Mouse (Mus musculus): ENCODE results near the gene Olfr272.

DNA sequence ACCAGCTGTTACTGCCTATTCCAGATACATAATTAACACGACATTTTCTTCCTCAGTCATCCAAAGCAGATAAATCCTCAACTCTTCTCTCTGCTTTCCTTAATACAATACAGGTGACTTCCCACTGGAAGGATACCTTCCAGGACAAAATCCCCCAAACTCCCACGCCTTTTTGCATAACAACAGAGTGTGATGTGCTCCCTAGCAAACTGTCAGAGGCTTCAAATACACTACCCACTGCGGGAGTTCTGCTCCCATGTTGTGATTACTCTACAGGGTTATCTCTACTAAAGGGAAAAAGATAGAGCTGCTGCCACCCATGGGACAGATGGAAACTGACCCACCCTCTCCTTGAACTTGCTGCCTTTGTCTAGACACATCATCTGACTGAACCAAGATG lies 6.6 kb downstream of the Olfr272 start:
- no peak for TF ChIP-seq CTCF (IDR thresholded peaks at IDR 0.05; ENCODE audit: low read depth)
- TF ChIP-seq EP300 (optimal IDR thresholded peaks at IDR 0.05) = no peak
